Mouse (Mus musculus): ENCODE data around the gene Pycr2.

Gene Pycr2

DNA sequence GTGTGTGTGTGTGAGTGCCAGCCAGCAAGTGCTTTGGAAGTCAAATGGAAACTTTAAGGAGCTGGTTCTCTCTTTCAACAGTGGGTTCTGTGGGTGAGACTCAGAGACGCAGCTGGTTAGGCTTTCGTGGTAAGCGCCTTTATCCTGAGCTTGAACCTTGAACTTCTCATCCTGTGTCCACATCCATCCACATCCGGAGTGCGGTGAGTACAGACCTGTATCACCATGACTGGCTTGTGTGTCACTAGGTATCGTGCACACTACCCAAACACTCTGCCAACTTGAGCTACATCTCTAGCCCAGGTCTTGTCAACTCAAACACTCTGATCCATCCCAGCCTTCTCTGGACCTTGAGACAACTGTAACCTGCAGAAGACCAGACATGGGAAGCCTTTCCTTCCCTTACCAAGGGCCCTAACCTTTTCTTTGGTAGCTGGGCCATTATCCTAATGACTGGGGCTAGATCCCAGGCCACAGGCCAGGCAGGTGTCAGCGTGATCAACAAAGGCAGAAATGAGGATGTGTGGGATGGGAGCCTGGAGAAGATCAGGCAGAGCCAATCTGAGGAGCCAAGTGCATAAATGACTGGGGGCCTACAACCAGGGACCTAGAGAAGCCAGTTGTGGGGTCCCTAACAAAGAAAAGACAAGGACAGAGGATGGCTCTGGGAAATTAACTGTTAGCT is 36.8 kb downstream of the Pycr2 start:
- in situ Hi-C loops (cut with MboI, MseI): loop anchor here (5.0 kb wide), 1 partner anchor 34 kb away; no protein-coding TSS in a partner anchor

DNA sequence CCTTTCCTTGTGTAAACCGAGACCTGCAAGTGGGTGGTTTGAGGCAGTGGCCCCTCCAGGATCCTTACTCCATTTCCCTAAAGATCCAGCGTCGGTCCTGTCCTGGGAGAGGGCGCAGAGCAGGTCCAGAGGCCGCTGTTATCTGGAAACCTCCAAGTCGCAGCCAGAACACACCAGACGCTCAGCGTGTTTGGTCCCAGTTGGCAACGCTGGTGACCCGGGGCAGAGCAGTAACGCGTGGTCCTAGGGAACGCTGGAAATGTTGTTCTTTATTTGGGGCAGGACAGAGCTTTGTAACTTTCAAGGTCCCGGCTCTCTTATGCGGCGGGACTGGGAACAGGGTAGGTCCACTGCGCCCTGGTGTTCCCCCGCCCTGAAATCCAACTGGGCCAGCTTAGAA is 37.6 kb downstream of the Pycr2 start:
- in situ Hi-C loops (cut with MboI, MseI): loop anchor here (5.0 kb wide), 1 partner anchor 34 kb away; no protein-coding TSS in a partner anchor

- in situ Hi-C loops (cut with MboI, MseI): loop anchor here (5.0 kb wide), 1 partner anchor 35 kb away; no protein-coding TSS in a partner anchor
Observed at GRCm38 (mm10) chr1:180942166-180943031, 38.3 kb downstream of the Pycr2 start, which contains the start of gene Tmem63a. Tmem63a (plus strand) TSS chr1:180942344.

DNA sequence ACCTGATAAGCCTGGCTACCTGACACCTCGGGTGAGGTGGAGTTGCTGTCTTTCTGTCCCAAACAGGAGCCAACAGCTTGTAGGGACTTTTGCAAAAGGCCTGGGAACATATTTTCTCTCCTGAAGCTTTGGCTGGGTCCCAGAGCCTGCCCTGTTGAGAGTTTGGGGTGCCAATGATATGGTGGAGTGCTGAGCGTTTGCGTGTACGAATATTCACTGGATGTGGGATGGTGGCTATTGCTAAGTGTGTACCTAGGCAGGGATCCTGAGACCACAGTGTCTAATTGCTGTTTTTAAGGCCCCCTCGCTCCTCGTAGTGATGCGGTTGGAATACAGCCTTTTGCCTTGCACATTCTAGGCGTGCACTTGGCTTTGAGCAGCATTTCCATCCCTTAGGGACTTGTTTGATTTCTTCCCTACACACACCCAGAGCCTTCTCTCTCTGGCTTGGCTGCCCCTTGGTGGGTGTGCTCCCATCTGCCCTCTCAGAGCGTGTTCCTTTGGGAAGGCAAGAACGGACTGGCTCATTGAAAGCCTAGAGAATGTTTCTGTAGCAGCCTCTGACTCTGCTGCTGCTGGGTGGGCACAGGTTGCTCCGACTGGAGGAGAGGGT is 39.0 kb downstream of the Pycr2 start:
- in situ Hi-C loops (cut with MboI, MseI): loop anchor here (5.0 kb wide), 1 partner anchor 36 kb away; no protein-coding TSS in a partner anchor

GRCm38 (mm10) chr1:180943896-180944295 is 39.8 kb downstream of the Pycr2 start:
- in situ Hi-C loops (cut with MboI, MseI): loop anchor here (5.0 kb wide), 1 partner anchor 37 kb away; no protein-coding TSS in a partner anchor

GRCm38 (mm10) chr1:180944553-180944952 is 40.5 kb downstream of the Pycr2 start:
- in situ Hi-C loops (cut with MboI, MseI): loop anchor here (5.0 kb wide), 1 partner anchor 37 kb away; no protein-coding TSS in a partner anchor

DNA sequence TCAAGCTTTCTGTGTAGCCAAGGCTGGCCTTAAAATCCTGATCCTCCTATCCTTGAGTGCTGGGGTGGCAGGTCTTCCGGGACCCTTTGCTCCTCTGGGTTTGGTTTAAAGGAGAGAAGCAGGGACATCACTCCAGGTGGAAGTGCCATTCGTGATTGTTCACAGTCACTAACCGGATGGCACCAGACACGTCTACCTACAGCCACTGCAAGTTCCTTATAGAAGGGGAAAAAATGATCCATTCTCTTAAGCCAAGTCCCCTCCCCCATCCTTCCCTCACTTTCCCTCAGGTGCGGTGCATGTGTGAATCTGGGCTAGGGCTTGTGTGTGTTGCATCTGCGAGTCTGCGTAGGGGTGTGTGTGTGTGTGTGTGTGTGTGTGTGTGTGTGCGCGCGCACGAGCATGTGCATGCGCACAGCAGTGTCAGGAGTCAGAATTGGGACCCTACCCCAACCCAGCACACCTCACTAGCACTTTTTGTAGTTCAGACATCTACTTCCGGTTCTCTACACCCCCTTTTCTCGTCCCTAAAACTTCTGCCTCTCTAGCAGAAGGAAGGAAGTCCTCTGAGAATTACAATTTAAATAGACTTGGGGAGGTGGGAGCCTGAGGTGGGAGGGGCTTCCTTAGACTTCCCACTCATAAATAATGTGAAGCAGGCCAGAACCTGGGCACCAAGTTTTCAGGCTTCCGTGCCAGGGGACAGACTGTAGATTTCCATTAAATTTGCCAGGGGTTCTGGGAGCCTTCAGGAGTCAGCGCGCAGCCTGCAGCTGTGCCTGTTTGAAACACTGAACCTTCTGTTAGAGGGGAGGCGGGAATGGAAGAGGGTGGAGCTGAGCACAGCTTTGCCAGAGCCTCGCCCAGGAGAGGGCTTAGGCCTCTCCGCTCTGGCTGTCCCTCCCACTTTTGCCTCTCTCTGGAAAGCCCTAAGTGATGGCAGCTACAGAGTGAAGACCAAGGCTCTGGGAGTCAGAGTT is 41.2 kb downstream of the Pycr2 start:
- in situ Hi-C loops (cut with MboI, MseI): no loop called here

GRCm38 (mm10) chr1:180946448-180946847 is 42.4 kb downstream of the Pycr2 start:
- in situ Hi-C loops (cut with MboI, MseI): no loop called here

GRCm38 (mm10) chr1:180952085-180952746 is 48.1 kb downstream of the Pycr2 start:
- in situ Hi-C loops (cut with MboI, MseI): no loop called here

GRCm38 (mm10) chr1:180952808-180953207 is 48.7 kb downstream of the Pycr2 start:
- in situ Hi-C loops (cut with MboI, MseI): no loop called here

- in situ Hi-C loops (cut with MboI, MseI): no loop called here
Observed at GRCm38 (mm10) chr1:180956401-180956800, 52.3 kb downstream of the Pycr2 start.

DNA sequence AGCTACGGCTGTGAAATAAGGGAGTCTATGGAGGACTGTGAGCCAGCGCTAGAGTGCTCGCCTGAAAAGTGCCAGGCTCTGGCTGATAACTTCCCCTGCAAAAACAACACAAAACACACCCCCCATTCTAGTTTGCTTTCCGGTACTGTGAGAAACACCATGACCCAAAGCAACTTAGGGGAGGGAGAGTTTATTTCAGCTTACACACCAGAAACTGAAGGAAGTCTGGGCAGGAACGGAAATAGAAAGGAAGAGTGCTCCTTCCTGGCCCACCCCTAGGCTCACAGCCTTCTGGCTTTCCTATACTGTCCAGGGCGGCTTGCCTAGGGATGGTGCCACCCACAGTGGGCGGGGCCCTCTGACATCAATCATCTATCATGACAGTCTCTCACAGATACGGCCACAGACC is 52.9 kb downstream of the Pycr2 start:
- in situ Hi-C loops (cut with MboI, MseI): no loop called here
